Mouse (Mus musculus): ENCODE results near the gene Specc1l. TPM values are rescaled to one million over a fixed set of nuclear protein-coding genes. Genes with fewer than 3 reads are reported as not detected.
"Not testable (repeated sequence)": the region's sequence is repeated elsewhere in the genome, so short reads cannot be mapped to it uniquely, and the experiment has no call there.

Gene Specc1l
- polyA plus RNA-seq, 1 experiment from 2014 or later = 50.5 TPM

DNA sequence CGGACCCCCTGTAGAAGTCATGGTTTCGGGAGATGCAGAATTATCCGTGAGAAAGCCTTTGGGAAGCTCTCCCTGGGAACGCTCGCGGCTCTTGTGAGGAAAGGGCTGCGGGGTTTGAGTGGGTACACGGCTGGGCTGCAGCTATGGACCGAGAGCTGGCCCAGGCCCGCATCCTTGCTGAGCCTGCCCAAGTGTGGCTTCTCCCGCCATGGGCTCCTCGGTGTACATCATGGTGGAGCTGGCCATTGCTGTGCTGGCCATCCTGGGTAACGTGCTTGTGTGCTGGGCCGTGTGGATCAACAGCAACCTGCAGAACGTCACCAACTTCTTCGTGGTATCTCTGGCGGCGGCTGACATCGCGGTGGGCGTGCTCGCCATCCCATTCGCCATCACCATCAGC lies 113.9 kb downstream of the Specc1l start:
- no peaks in the 10 kb centered on the region for H3K9me3 ChIP-seq
- no peak for ATAC-seq (ENCODE audit: low FRiP score)
- H3K36me3 ChIP-seq (replicated peaks) = no peaks in the 10 kb centered on the region
- no peak overlapping the region for H3K4me3 ChIP-seq (replicated peaks)
- H3K4me2 ChIP-seq = no peak overlapping the region
- WGBS = 95% methylated on average over 23 of the region's 23 CpGs
- no peaks in the 10 kb centered on the region for H3K27me3 ChIP-seq
- H3K27ac ChIP-seq = no peak overlapping the region
- H3K4me1 ChIP-seq = peaks cover 2% of the 10 kb centered on the region; the same call in 1 of the 2 replicates
- H3K9ac ChIP-seq = no peak overlapping the region

GRCm38 (mm10) chr10:75326553-75326952 lies 114.7 kb downstream of the Specc1l start:
- no peak for ATAC-seq (ENCODE audit: low FRiP score)
- Histone ChIP-seq H3K36me3 (replicated peaks) (no peaks in the 10 kb centered on the region), H3K27me3 (no peaks in the 10 kb centered on the region), H3K9me3 (no peaks in the 10 kb centered on the region), H3K4me2 (no peak overlapping the region), H3K4me1 (peaks cover 2% of the 10 kb centered on the region; the same call in 1 of the 2 replicates), H3K9ac (no peak overlapping the region), H3K4me3 (replicated peaks) (no peak overlapping the region), H3K27ac (no peak overlapping the region)
- WGBS = 77% methylated on average over 3 of the region's 3 CpGs

DNA sequence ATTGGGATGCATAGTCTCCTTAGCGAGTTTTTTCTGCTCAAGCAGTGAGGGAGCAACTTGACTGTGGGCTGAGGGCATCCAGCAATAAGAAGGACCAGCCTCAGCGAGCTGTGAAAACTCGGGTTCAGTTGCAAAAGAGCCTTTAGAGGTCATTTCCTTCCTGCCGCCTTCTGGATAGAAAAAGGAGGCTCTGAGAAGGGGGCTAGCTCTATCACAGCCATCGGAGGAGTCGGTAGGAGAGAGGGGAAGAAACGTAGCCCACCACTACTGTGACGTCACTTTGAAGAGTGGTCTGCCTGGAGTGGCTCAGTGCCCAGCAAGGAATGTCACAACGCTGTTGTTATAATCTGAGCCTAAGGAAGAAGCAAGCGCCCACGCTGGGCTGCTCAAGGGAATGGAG lies 115.2 kb downstream of the Specc1l start:
- 82% methylated on average over 11 of the region's 11 CpGs for WGBS
- Histone ChIP-seq H3K4me3 (replicated peaks) (no peak overlapping the region), H3K9me3 (no peaks in the 10 kb centered on the region), H3K9ac (no peak overlapping the region), H3K4me1 (peaks cover 2% of the 10 kb centered on the region; the same call in 1 of the 2 replicates), H3K4me2 (no peak overlapping the region), H3K36me3 (replicated peaks) (no peaks in the 10 kb centered on the region), H3K27me3 (no peaks in the 10 kb centered on the region), H3K27ac (no peak overlapping the region)
- ATAC-seq (ENCODE audit: low FRiP score) = no peak

DNA sequence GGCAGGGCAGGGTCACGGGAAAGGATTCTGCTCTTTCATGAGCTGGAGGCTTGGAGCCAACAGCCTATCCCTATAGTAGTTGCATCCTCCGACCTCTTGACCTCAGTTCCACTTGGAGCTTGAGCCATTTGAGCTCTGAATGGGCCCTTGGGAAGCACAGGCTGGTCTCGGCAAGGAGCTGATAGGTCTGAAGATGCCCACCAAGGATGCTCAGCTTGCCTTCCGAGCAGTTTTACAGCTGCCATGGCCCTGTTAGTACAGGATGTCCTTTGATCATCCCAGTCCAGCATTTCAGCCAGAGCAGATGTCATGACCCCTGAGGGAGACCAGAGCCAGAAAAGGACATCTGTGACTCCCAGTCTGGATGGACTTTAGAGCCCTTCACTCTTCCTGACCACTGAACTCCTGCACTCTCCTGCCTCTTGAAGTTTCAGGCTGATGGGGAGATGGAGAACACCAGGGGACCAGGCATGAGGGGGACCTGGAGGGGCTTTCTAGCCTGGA lies 116.4 kb downstream of the Specc1l start:
- Histone ChIP-seq H3K27me3 (no peaks in the 10 kb centered on the region), H3K36me3 (replicated peaks) (no peaks in the 10 kb centered on the region), H3K9me3 (no peaks in the 10 kb centered on the region), H3K9ac (no peak overlapping the region), H3K27ac (no peak overlapping the region), H3K4me3 (replicated peaks) (no peak overlapping the region), H3K4me1 (no peaks in the 10 kb centered on the region), H3K4me2 (no peak overlapping the region)
- no peak for ATAC-seq (ENCODE audit: low FRiP score)
- 51% methylated on average over 4 of the region's 4 CpGs for WGBS

- no peaks in the 10 kb centered on the region for H3K4me1 ChIP-seq
- WGBS = 91% methylated on average over 3 of the region's 3 CpGs
- no peaks in the 10 kb centered on the region for H3K27me3 ChIP-seq
- H3K9me3 ChIP-seq = no peaks in the 10 kb centered on the region
- H3K4me2 ChIP-seq = no peak overlapping the region
- no peaks in the 10 kb centered on the region for H3K36me3 ChIP-seq (replicated peaks)
- H3K9ac ChIP-seq = no peak overlapping the region
- no peak overlapping the region for H3K4me3 ChIP-seq (replicated peaks)
- no peak for ATAC-seq (ENCODE audit: low FRiP score)
- H3K27ac ChIP-seq = no peak overlapping the region
Measured at GRCm38 (mm10) chr10:75332268-75332667, 120.4 kb downstream of the Specc1l start.

DNA sequence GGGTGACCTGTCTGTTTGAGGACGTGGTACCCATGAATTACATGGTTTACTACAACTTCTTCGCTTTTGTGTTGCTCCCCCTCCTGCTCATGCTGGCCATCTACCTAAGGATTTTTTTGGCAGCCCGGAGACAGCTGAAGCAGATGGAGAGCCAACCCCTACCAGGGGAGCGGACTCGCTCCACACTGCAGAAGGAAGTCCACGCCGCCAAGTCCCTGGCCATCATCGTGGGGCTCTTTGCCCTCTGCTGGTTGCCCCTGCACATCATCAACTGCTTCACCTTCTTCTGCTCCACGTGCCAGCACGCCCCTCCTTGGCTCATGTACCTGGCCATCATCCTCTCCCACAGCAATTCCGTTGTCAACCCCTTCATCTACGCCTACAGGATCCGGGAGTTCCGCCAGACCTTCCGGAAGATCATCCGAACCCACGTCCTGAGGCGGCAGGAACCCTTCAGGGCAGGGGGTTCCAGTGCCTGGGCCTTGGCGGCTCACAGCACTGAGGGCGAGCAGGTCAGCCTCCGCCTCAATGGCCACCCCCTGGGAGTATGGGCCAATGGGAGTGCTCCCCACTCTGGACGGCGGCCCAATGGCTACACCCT lies 121.4 kb downstream of the Specc1l start:
- WGBS = 90% methylated on average over 23 of the region's 23 CpGs
- H3K9ac ChIP-seq = no peak overlapping the region
- H3K27ac ChIP-seq = no peak overlapping the region

DNA sequence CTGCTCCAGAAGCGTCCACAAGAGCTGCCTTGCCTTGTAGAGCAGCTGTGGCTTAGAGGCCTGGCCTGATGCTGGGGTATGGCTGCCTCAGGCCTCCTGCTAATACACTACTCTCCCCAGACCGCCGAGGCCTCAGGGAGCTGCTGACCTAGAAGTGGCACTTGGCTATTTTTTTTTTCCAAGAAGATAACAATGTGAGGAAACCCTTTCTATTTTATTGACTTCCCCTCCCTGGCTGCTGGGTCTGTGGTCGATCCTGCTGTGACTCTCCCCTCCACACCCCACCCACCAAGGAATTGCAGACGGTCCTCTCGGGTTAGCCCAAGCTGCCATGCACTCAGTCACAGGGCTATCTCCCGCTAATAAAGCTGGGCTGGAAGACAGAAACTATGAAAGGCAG lies 122.3 kb downstream of the Specc1l start:
- H3K36me3 ChIP-seq (replicated peaks) = no peaks in the 10 kb centered on the region

More for the DNA sequence above, 121.4 kb downstream of the Specc1l start:
- no peak overlapping the region for H3K4me3 ChIP-seq (replicated peaks)
- H3K4me1 ChIP-seq = no peaks in the 10 kb centered on the region
- H3K27me3 ChIP-seq = no peaks in the 10 kb centered on the region
- no peaks in the 10 kb centered on the region for H3K9me3 ChIP-seq
- no peak overlapping the region for H3K4me2 ChIP-seq
- H3K36me3 ChIP-seq (replicated peaks) = no peaks in the 10 kb centered on the region
- no peak for ATAC-seq (ENCODE audit: low FRiP score)

GRCm38 (mm10) chr10:75335075-75335474 lies 123.2 kb downstream of the Specc1l start:
- Histone ChIP-seq H3K36me3 (replicated peaks) (no peaks in the 10 kb centered on the region), H3K4me2 (no peak overlapping the region), H3K27me3 (no peaks in the 10 kb centered on the region), H3K4me3 (replicated peaks) (no peak overlapping the region), H3K4me1 (no peaks in the 10 kb centered on the region), H3K9ac (no peak overlapping the region), H3K9me3 (no peaks in the 10 kb centered on the region), H3K27ac (no peak overlapping the region)
- 96% methylated on average over 6 of the region's 6 CpGs for WGBS
- ATAC-seq (ENCODE audit: low FRiP score) = no peak

More for the DNA sequence above, 122.3 kb downstream of the Specc1l start:
- WGBS = 84% methylated on average over 7 of the region's 7 CpGs
- H3K4me2 ChIP-seq = no peak overlapping the region
- no peak overlapping the region for H3K4me3 ChIP-seq (replicated peaks)
- no peaks in the 10 kb centered on the region for H3K4me1 ChIP-seq
- H3K9me3 ChIP-seq = no peaks in the 10 kb centered on the region
- ATAC-seq (ENCODE audit: low FRiP score) = no peak
- no peak overlapping the region for H3K27ac ChIP-seq
- H3K9ac ChIP-seq = no peak overlapping the region
- no peaks in the 10 kb centered on the region for H3K27me3 ChIP-seq

DNA sequence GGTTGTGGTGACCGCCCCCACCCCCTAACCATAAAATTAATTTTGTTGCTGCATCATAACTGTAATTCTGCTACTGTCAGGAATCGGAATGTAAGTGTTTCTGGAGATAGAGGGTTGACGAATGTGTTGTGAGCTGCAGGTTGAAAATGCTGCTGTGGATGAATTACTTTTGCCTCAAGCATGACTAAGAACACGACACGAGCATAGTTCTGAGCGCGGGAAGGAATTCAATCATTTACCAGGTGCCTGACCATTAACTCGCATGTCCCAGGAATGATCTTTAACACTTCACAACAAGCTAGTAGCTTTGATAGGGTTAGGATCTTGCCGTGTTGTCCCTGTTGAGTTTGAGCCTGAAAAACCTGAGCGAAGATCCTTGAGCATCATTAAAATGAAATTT lies 125.4 kb downstream of the Specc1l start:
- H3K4me3 ChIP-seq (replicated peaks) = no peak overlapping the region
- no peaks in the 10 kb centered on the region for H3K9me3 ChIP-seq
- H3K36me3 ChIP-seq (replicated peaks) = no peaks in the 10 kb centered on the region
- no peak overlapping the region for H3K4me2 ChIP-seq
- H3K27me3 ChIP-seq = no peaks in the 10 kb centered on the region
- no peaks in the 10 kb centered on the region for H3K4me1 ChIP-seq
- no peak overlapping the region for H3K27ac ChIP-seq
- no peak for ATAC-seq (ENCODE audit: low FRiP score)
- WGBS = 88% methylated on average over 10 of the region's 10 CpGs
- H3K9ac ChIP-seq = no peak overlapping the region

- Histone ChIP-seq H3K27ac (no peak overlapping the region), H3K4me1 (no peaks in the 10 kb centered on the region), H3K9me3 (no peaks in the 10 kb centered on the region), H3K27me3 (no peaks in the 10 kb centered on the region), H3K4me3 (replicated peaks) (no peak overlapping the region), H3K36me3 (replicated peaks) (no peaks in the 10 kb centered on the region), H3K9ac (no peak overlapping the region), H3K4me2 (no peak overlapping the region)
- 92% methylated on average over 5 of the region's 5 CpGs for WGBS
- no peak for ATAC-seq (ENCODE audit: low FRiP score)
Measured at GRCm38 (mm10) chr10:75338852-75339251, 127.0 kb downstream of the Specc1l start.

DNA sequence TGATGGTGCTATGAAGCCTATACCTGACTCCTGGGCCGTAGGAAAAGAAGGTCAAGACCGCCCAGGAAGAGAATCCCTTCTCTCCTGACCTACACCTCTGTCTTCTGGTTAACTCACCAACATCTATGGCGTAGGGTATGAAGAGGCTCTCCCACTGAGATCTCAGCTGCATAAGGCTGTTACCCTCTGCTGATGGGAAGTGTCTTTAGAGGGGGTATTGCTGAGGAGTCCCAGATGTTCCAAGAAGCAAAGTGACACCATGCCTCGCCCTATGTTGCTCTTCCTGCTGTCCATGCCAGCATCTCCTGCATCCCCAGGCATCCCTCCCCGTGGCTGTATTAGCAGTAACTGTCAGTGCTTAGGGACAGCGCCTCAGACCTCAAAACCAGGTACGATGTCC lies 127.5 kb downstream of the Specc1l start:
- H3K27ac ChIP-seq = no peak overlapping the region
- no peak for ATAC-seq (ENCODE audit: low FRiP score)
- H3K9me3 ChIP-seq = no peaks in the 10 kb centered on the region
- H3K4me1 ChIP-seq = no peaks in the 10 kb centered on the region
- no peak overlapping the region for H3K9ac ChIP-seq
- WGBS = 87% methylated on average over 7 of the region's 7 CpGs
- H3K36me3 ChIP-seq (replicated peaks) = no peaks in the 10 kb centered on the region
- H3K4me2 ChIP-seq = no peak overlapping the region
- H3K4me3 ChIP-seq (replicated peaks) = no peak overlapping the region
- H3K27me3 ChIP-seq = no peaks in the 10 kb centered on the region

DNA sequence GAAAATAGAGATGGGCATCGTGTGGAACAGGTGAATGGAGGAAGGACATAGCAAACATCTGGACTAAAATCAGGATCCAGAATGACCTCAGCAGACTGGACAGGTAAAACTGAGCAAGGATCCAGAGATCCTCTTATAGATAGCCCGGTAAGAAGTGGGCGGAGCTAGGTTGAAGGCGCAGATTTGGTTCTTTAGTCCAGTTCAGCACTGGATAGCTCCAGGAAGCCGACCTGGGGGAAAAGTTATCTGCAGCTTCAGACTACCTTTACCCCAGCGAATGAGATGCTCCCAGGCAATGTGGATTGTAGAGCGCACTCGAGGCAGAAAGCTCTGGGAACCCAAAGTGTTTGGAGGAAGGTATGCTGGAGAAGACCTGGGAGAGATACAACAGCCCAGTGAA lies 130.1 kb downstream of the Specc1l start:
- Histone ChIP-seq H3K4me3 (replicated peaks) (no peak overlapping the region), H3K36me3 (replicated peaks) (no peaks in the 10 kb centered on the region), H3K4me1 (no peaks in the 10 kb centered on the region), H3K4me2 (no peak overlapping the region), H3K27me3 (no peaks in the 10 kb centered on the region), H3K9ac (no peak overlapping the region), H3K27ac (no peak overlapping the region), H3K9me3 (0 out of 2 replicates have a peak, but pooled peaks cover 4% of the 10 kb centered on the region)
- WGBS = 40% methylated on average over 8 of the region's 8 CpGs
- ATAC-seq (ENCODE audit: low FRiP score) = no peak

DNA sequence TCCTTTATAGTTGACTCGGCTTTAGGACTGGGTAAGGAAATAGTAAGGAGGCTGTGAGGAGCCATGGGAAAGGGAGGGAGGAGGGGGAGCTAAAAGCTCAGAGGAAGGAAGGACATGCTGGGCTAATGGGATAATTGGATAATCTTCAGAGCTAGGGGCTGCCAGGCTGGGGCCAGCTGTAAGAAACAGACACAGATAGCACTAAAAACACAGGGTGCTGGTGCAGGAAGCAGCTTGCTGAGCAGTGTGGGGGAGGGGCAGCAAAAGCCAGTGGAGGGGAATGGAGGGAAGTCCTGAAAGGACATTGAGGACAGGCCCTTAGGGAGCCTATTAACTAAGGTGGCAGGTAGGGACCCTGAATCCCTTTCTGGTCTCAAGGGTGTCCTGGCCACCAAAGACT lies 132.7 kb downstream of the Specc1l start:
- H3K4me2 ChIP-seq; H3K9ac ChIP-seq; H3K36me3 ChIP-seq (replicated peaks); ATAC-seq (ENCODE audit: low FRiP score); H3K9me3 ChIP-seq; H3K27ac ChIP-seq; H3K4me1 ChIP-seq; H3K4me3 ChIP-seq (replicated peaks); H3K27me3 ChIP-seq: not testable (repeated sequence)
- 76% methylated on average over 1 of the region's 1 CpGs for WGBS

All from forebrain, embryonic 12.5 days (tissue).